ENCODE assay signal across 10 mouse cellular contexts in the genomic region with DNA sequence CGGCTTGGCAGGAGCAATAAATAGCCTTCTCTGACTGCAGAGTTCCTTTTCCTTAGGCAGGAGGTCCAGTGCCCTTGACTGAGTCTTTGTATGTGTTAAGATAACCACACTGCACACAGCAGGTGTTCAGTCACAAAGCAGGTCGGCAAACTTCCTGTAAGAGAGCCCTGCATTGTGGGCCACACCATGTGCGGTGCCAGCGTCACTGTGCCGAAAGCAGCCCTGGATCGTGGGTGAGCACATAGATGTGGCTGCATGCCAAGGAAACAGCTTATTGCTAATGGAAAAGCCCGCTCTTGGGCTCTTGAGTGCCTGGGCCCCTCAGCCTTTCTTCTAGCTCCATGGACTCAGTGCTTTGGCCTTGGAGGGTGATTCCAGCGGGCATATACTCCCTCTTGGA. TPM values are rescaled to one million over a fixed set of nuclear protein-coding genes. Genes with fewer than 3 reads are reported as not detected.
DNase-seq lines count a peak whose midpoint lies in the region; ATAC-seq and TF ChIP-seq lines count a peak whose summit lies in the region.
"Had no signal": no experiment of that assay in that cellular context is flagged by ENCODE, and none has a peak within 500 bp of the region (broad histone marks: within the 10 kb centered on the region; RNA-seq: fewer than 3 reads in every experiment).

No protein-coding gene starts in this region.

- no peak overlapping the region for H3K4me2 ChIP-seq in heart, embryonic 12.5 days

- peak; percentile 64 for DNase-seq in heart, postnatal 4 days
- peak; percentile 84 for DNase-seq in cerebellum, postnatal 10 days
- DNase-seq in layer of hippocampus, adult 9-11 months: peak; percentile 91
- no peak for DNase-seq in Muller cell, postnatal 12 days (ENCODE audit: inconsistent ontology term)
- no peak for DNase-seq in gastrocnemius, postnatal 36 days
- DNase-seq in heart, adult 11 months: no peak

- no peaks in the 10 kb centered on the region for H3K9me3 ChIP-seq in heart, embryonic 12.5 days (replicated peaks)

- no peak for TF ChIP-seq POLR2A in olfactory bulb, adult 2 months (IDR thresholded peaks at IDR 0.05; ENCODE audit: insufficient read depth, low read depth, low read length)

- H3K36me3 ChIP-seq in heart, embryonic 12.5 days: no peaks in the 10 kb centered on the region

- H3K4me3 ChIP-seq in heart, embryonic 12.5 days: no peak overlapping the region
- no peak overlapping the region for H3K4me3 ChIP-seq in olfactory bulb, adult 2 months (ENCODE audit: insufficient read depth, low read depth, low read length)

- intact Hi-C loops in gastrocnemius, postnatal 36 days (cut with DNase I): no loop called here

- TF ChIP-seq CTCF in olfactory bulb, adult 2 months (IDR thresholded peaks at IDR 0.05; ENCODE audit: insufficient read depth, low read depth, low read length): no peak

- WGBS in heart, embryonic 12.5 days: 51% methylated on average over 8 of the region's 8 CpGs
- WGBS in olfactory bulb, adult 2 months: 30% methylated on average over 8 of the region's 8 CpGs

- ATAC-seq in heart, embryonic 12.5 days (ENCODE audit: insufficient number of reproducible peaks, low FRiP score): no peak

- peaks cover 11% of the 10 kb centered on the region for H3K4me1 ChIP-seq in heart, embryonic 12.5 days (replicated peaks)
- H3K4me1 ChIP-seq in olfactory bulb, adult 2 months (ENCODE audit: control insufficient read depth, insufficient read depth, low read length): peaks cover 29% of the 10 kb centered on the region

- peaks cover 49% of the 10 kb centered on the region for H3K27me3 ChIP-seq in heart, embryonic 12.5 days (replicated peaks)

- no peak overlapping the region for H3K9ac ChIP-seq in heart, embryonic 12.5 days

- H3K27ac ChIP-seq in heart, embryonic 12.5 days (ENCODE audit: poor library complexity, severe bottlenecking): no peak overlapping the region
- 0 out of 2 replicates have a peak overlapping the region, but pooled peaks have one; percentile 4 for H3K27ac ChIP-seq in olfactory bulb, adult 2 months (ENCODE audit: insufficient read depth, low read depth, low read length)
- H3K27ac ChIP-seq: macrophage had no signal

RNA-seq across cellular contexts. Expression of gene Rtn4r, which starts 16.8 kb away (rescaled TPM):
- total RNA-seq in heart, postnatal 4 days (2021): 1 to 10 TPM; 6.0 to 7.8 TPM
- 0.40 and 0.44 TPM in 2 replicates for polyA plus RNA-seq in heart, embryonic 12.5 days (2016; fragmentation: Nextera tagmentation; extraction: Ambion mirVana)
- polyA plus RNA-seq in olfactory bulb, adult 2 months (2012; ENCODE audit: insufficient read depth, insufficient read length, low replicate concordance, missing spikeins): not detected in 2 replicates
- total RNA-seq in gastrocnemius, postnatal 36 days (2021): under 1 TPM in 1 of 2 experiments, not detected in 1; 0.17 TPM
- total RNA-seq: MEL had no signal
- polyA plus RNA-seq: macrophage had no signal

RNA-seq across cellular contexts. Expression of gene Prodh, which starts 54.2 kb away (rescaled TPM):
- 1 to 10 TPM; 5.3 to 6.0 TPM for total RNA-seq in heart, postnatal 4 days (2021)
- polyA plus RNA-seq in heart, embryonic 12.5 days (2016; fragmentation: Nextera tagmentation; extraction: Ambion mirVana): 7.8 and 8.7 TPM in 2 replicates
- polyA plus RNA-seq in olfactory bulb, adult 2 months (2012; ENCODE audit: insufficient read depth, insufficient read length, low replicate concordance, missing spikeins): not detected in 2 replicates
- total RNA-seq in gastrocnemius, postnatal 36 days (2021): 10 to 100 TPM in 1 of 2 experiments, 1 to 10 TPM in 1; 8.5 to 13.3 TPM

Comparison
In these comparisons a context has a peak if more than half of its experiments do, and no peak if none do; other contexts are left out.
1. DNase-seq: peak in heart, postnatal 4 days (single experiment), cerebellum, postnatal 10 days (2 of 2) and layer of hippocampus, adult 9-11 months (single experiment); none in Muller cell, postnatal 12 days (single experiment), gastrocnemius, postnatal 36 days (0 of 2) and heart, adult 11 months (single experiment).
2. RNA of gene Rtn4r, which starts 16.8 kb away (total RNA-seq): 6.0 to 7.8 TPM in heart, postnatal 4 days; 0.17 TPM in gastrocnemius, postnatal 36 days; every median in the first group is over 4 times any median in the second.